Mouse (Mus musculus): ENCODE results near the gene Ccdc167. TPM values are rescaled to one million over a fixed set of nuclear protein-coding genes. Genes with fewer than 3 reads are reported as not detected.
"Not testable (repeated sequence)": the region's sequence is repeated elsewhere in the genome, so short reads cannot be mapped to it uniquely, and the experiment has no call there.

The Ccdc167 gene
- polyA plus RNA-seq, 1 experiment from 2014 or later: 10.7 TPM

DNA sequence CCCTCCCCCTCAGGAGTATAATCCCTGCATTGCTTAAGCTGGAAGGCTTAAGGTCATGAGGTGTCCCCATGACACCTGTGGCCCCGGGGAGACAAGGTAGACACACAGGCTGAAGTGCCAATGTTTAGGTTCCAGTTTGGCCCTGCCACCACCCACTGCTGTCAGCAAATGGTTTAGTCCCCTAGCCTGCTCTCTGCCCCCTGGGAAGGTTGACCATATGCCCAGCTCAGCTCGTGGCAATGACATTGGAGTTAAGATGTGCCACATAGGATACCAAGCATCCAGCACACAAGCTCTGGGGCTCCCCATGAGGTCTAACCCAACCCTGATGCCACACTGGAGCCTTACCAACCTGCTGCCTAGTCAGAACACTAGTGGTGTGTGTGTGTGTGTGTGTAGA is 15.7 kb upstream of the Ccdc167 start:
- Histone ChIP-seq H3K27ac (no peak overlapping the region), H3K9ac (no peak overlapping the region), H3K9me3 (no peaks in the 10 kb centered on the region), H3K27me3 (no peaks in the 10 kb centered on the region), H3K4me2 (no peak overlapping the region), H3K36me3 (no peaks in the 10 kb centered on the region), H3K4me1 (peaks cover 11% of the 10 kb centered on the region), H3K4me3 (no peak overlapping the region)
- WGBS: 78% methylated on average over 2 of the region's 2 CpGs
- ATAC-seq (ENCODE audit: insufficient number of reproducible peaks, low FRiP score, low TSS enrichment, low read depth): no peak

DNA sequence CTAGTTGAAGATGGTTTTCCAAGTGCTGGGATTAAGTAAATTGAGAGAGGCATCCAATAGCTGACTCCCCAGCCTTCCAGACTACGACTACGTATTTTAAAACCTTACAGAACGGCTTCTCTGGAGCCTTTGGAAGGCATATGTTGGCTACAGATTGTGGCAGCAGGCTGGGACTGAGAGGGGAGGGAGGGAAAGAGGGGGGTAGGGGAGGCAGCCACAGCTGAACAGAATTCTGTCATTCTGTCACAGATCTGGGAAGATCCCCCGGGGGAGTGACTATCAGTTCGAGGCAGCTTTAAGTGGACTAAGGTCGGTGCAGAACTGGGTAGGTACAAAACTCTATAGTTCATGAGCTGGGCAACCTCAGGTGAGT is 15.1 kb upstream of the Ccdc167 start:
- WGBS: 59% methylated on average over 6 of the region's 6 CpGs
- no peak overlapping the region for H3K9ac ChIP-seq
- no peaks in the 10 kb centered on the region for H3K36me3 ChIP-seq
- H3K27me3 ChIP-seq: no peaks in the 10 kb centered on the region
- H3K4me1 ChIP-seq: peaks cover 11% of the 10 kb centered on the region
- no peak overlapping the region for H3K27ac ChIP-seq
- no peak for ATAC-seq (ENCODE audit: insufficient number of reproducible peaks, low FRiP score, low TSS enrichment, low read depth)
- H3K4me3 ChIP-seq: no peak overlapping the region
- H3K9me3 ChIP-seq: no peaks in the 10 kb centered on the region
- H3K4me2 ChIP-seq: no peak overlapping the region

DNA sequence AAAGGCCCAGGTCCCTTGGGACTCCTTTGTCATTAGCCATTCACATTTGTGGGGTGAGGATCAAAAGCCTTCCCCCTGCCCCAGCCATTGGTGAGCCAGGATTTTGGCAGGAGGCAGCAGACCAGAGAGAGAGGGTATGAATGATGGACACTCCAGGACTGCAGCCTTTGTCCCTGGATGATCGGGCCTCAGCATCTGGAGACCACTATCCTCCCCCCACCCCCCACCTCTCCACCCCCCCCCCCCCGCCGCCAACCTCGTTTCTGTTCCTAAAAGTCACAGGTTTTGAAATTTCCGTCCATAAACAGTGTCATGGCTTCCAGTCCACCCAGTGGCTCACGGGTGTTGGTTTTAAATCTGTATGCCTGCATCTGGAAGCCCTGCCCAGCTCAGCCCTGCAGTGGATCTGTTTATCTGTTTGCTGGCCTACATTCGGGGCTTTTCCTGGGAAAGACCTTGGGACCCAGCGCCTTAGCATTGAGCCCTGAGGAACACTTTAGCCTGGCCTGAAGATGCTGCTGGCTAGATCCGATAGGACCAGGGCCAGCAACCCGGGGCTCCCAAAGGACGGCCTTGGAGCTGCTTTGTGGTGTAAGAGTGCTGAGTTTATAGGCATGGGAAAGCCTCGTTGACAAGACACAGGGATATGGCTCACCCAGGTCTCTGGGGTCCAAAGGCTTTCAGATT is 14.6 kb upstream of the Ccdc167 start:
- no peak for ATAC-seq (ENCODE audit: insufficient number of reproducible peaks, low FRiP score, low TSS enrichment, low read depth)
- 41% methylated on average over 12 of the region's 12 CpGs for WGBS
- Histone ChIP-seq H3K9me3 (no peaks in the 10 kb centered on the region), H3K27ac (no peak overlapping the region), H3K4me3 (no peak overlapping the region), H3K36me3 (no peaks in the 10 kb centered on the region), H3K4me1 (peaks cover 11% of the 10 kb centered on the region), H3K9ac (no peak overlapping the region), H3K4me2 (no peak overlapping the region), H3K27me3 (no peaks in the 10 kb centered on the region)

DNA sequence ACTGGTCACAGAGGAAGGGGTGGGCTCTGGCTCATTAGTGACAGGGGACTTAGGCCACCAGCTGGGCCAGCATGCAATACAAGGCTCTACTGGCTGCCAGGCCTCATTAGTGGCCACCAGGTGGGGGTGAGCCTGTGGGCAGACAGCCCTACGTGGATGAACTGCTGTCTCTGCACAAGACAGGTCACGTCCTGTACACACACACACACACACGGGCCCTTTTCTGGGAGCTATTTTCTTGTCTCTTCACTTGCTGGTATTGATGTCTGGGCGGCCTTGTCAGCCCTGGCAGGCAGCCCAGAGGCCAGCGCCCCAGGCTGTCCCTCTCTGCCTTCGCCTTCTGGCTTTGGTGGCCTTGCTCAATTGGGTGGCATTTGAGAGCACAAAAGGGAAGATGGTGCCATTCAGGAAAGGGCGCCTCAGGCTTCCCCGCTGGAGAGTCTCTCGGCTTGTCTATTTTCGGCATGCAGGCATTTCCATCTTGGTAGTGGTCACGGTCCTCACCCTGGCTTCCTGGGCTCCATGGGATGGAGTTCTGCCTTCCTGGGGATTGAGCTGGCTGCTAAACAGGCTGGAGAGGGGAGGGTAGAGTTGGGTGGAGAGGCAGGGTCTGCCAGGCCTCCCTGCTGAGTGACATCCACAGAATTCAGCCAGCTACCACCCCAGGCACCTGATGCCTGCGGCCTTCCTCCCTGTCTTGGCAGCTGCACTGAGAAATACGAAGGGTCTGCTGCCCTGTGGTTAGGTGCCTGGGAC is 13.8 kb upstream of the Ccdc167 start:
- Histone ChIP-seq H3K36me3 (no peaks in the 10 kb centered on the region), H3K9me3 (no peaks in the 10 kb centered on the region), H3K4me3 (no peak overlapping the region), H3K27ac (no peak overlapping the region), H3K4me2 (no peak overlapping the region), H3K9ac (no peak overlapping the region), H3K4me1 (peaks cover 11% of the 10 kb centered on the region), H3K27me3 (no peaks in the 10 kb centered on the region)
- WGBS: 55% methylated on average over 13 of the region's 13 CpGs
- ATAC-seq (ENCODE audit: insufficient number of reproducible peaks, low FRiP score, low TSS enrichment, low read depth): no peak

DNA sequence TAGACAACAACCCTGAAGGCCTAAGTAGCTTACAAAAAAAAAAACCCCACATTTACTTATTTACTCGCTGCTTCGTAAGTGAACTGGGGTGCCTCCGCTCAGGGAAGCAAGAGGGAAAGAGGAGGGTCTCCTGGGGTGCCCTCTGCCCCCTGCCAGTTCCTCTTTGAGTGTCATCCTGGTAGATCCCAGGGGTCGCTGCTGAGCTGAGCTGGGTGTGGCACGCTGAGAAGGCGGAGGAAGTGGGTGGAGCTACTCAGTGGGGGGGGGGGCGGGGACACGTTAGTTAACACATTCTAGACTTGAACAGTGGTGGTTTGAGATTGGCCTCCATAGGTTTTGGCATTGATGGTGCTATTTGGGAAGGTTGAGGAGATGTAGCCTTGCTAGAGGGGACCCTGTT is 11.2 kb upstream of the Ccdc167 start:
- Histone ChIP-seq H3K27me3 (no peaks in the 10 kb centered on the region), H3K4me2 (no peak overlapping the region), H3K36me3 (no peaks in the 10 kb centered on the region), H3K4me3 (no peak overlapping the region), H3K4me1 (peaks cover 11% of the 10 kb centered on the region), H3K27ac (no peak overlapping the region), H3K9ac (no peak overlapping the region), H3K9me3 (no peaks in the 10 kb centered on the region)
- no peak for ATAC-seq (ENCODE audit: insufficient number of reproducible peaks, low FRiP score, low TSS enrichment, low read depth)
- 55% methylated on average over 8 of the region's 8 CpGs for WGBS

DNA sequence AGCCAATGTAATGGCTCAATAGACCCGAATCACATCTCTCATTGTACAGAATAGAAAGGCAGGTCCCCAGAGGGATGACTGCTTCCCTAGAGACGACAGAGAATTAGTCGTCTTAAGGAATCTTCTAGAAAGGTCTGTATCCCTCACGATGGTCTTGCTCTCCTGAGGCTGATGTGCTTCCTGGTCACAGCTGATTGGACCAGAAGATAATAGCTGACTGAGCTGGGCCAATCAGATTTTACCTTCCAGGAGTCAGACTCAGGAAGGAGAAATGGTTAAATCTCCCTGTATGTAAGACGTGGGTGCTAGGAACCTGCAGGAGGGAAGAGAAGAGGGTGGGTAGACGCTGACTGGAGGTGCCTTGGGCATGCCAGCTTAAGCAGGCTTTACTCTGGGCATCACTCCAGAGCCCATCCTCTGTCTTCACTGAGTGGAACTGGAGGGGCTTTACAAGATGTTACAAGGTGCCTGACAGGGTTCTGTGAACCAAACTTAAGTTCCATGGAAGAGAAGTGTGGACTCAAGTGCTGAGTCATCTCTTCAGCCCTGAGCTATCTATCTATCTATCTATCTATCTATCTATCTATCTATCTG is 8.3 kb upstream of the Ccdc167 start:
- Histone ChIP-seq H3K27ac (no peak overlapping the region), H3K27me3 (no peaks in the 10 kb centered on the region), H3K36me3 (no peaks in the 10 kb centered on the region), H3K4me1 (no peaks in the 10 kb centered on the region), H3K9me3 (no peaks in the 10 kb centered on the region), H3K9ac (no peak overlapping the region), H3K4me2 (no peak overlapping the region), H3K4me3 (no peak overlapping the region)
- WGBS: 70% methylated on average over 6 of the region's 6 CpGs
- ATAC-seq (ENCODE audit: insufficient number of reproducible peaks, low FRiP score, low TSS enrichment, low read depth): no peak

DNA sequence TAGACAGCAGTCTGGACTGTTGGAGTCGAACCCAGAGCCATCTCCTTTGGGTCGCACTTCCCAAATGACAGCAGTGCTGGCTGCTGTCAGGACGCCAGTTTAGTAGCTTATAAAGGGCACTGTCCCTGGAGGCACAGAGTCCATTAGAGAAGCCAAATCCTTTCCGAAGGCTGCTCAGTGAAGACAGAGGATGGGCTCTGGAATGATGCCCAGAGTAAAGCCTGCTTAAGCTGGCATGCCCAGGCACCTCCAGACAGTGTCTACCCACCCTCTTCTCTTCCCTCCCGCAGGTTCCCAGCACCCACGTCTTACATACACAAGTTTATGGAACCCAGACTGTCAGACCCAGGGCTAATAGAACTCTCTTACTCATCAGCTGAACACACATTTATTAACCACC is 7.8 kb upstream of the Ccdc167 start:
- H3K9me3 ChIP-seq: no peaks in the 10 kb centered on the region
- WGBS: 67% methylated on average over 6 of the region's 6 CpGs
- ATAC-seq (ENCODE audit: insufficient number of reproducible peaks, low FRiP score, low TSS enrichment, low read depth): no peak
- H3K4me1 ChIP-seq: no peaks in the 10 kb centered on the region
- no peak overlapping the region for H3K4me2 ChIP-seq
- no peak overlapping the region for H3K27ac ChIP-seq
- H3K9ac ChIP-seq: no peak overlapping the region
- no peak overlapping the region for H3K4me3 ChIP-seq
- H3K36me3 ChIP-seq: no peaks in the 10 kb centered on the region
- H3K27me3 ChIP-seq: no peaks in the 10 kb centered on the region

DNA sequence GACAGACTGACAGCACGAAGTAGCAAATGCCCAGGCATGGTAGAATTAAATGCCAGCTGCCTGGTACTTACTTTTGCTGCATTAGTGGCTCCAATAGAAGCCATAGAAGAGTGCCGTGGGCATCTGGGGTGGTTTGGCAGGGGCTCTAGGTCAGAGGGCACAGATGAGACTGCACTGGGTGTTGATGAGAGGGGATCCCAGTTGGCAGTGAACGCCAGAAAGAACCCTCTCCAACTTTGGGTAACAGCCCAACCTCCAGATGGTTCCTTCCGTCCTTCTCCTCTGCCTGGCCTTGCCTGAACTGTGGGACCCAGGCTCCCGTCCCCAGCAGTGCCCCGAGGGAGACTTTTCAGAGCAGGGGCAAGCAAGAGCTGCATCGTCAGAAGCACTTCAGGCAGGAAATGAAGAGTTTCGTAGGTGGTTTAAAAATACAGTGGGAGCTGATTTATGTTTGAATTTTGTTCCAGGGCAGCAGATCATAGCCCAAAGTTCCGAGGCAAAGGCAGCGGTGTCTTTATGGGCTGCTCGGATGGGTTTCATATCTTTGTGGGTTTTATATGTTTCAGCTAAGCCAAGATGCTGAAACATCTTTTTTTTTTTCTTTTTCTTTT is 4.0 kb upstream of the Ccdc167 start:
- H3K9me3 ChIP-seq: no peaks in the 10 kb centered on the region
- 47% methylated on average over 11 of the region's 11 CpGs for WGBS
- no peaks in the 10 kb centered on the region for H3K36me3 ChIP-seq
- H3K4me3 ChIP-seq: no peak overlapping the region
- H3K4me1 ChIP-seq: peaks cover 11% of the 10 kb centered on the region
- no peak overlapping the region for H3K9ac ChIP-seq
- H3K27me3 ChIP-seq: no peaks in the 10 kb centered on the region
- no peak overlapping the region for H3K27ac ChIP-seq
- H3K4me2 ChIP-seq: no peak overlapping the region
- no peak for ATAC-seq (ENCODE audit: insufficient number of reproducible peaks, low FRiP score, low TSS enrichment, low read depth)

DNA sequence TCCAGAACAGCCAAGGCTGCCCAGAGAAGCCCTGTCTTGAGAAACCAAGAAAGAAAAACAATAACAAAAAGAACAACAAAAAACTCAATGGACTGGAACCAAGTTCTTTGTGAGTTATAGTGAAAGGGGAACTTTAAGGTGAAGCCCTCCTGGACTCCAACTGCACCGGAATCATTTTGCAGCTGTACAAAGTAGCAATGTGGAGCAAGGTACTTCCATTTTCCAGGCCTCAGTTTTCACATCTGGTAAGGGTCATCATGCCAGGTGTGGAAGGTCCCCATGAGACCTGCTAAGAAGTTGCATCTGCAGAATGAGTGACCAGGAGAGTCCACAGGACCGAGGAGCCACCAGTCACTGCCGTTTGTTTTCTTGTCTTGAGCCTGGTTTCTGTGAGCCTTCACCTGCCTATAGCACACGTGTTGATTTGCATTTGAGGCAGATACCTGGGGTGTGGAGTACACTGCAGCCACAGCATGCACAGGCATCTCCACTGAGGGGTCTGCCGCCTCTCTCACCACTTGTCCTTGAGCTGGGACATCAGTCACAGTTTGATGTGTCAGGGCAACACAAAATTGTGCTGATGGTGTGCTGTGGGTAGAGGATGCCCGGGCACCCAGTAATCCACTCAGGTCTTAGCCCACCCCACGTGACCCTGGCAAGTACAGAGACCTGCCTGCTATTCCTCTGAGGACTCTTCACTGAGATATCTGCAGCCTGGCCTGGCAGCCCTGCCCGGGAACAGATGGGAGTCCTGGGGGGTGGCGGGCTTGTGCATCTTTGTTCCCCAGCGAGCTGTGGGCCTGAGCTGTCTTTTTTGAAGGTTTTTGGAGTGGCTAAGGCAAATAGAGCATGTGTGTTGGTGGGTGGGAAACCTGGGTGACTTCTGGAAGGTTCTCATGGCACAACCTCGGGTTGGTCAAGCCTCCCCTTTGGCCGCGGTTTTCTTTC is 3.1 kb upstream of the Ccdc167 start:
- Histone ChIP-seq H3K27ac (no peak overlapping the region), H3K27me3 (no peaks in the 10 kb centered on the region), H3K36me3 (no peaks in the 10 kb centered on the region), H3K4me3 (no peak overlapping the region), H3K9ac (no peak overlapping the region), H3K4me1 (peaks cover 12% of the 10 kb centered on the region), H3K9me3 (no peaks in the 10 kb centered on the region), H3K4me2 (no peak overlapping the region)
- ATAC-seq (ENCODE audit: insufficient number of reproducible peaks, low FRiP score, low TSS enrichment, low read depth): no peak
- WGBS: 79% methylated on average over 13 of the region's 13 CpGs

DNA sequence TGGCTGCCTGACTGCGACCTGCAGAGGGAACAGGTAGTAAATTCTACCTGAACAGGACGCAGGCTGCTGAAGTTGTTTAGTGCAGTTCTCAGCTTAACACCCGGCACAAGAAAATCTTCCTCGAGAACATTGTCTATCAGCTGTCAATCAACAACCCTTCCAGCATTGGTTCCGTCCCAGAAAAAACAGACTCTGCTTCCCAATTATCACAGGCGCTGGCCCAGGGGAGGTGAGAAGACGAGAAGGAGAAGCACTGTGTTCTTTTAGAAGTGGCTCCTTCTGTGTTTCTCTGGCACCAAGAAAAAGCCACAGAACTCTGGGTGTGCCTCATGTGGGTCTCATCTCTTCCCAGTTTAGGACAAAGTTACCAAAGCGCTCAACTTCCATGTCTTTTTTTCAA is 1.8 kb upstream of the Ccdc167 start:
- Histone ChIP-seq H3K4me1 (peaks cover 12% of the 10 kb centered on the region), H3K27ac (no peak overlapping the region), H3K9me3 (no peaks in the 10 kb centered on the region), H3K27me3 (no peaks in the 10 kb centered on the region), H3K4me2 (no peak overlapping the region), H3K4me3 (no peak overlapping the region), H3K36me3 (no peaks in the 10 kb centered on the region), H3K9ac (no peak overlapping the region)
- ATAC-seq (ENCODE audit: insufficient number of reproducible peaks, low FRiP score, low TSS enrichment, low read depth): no peak
- 86% methylated on average over 8 of the region's 8 CpGs for WGBS

DNA sequence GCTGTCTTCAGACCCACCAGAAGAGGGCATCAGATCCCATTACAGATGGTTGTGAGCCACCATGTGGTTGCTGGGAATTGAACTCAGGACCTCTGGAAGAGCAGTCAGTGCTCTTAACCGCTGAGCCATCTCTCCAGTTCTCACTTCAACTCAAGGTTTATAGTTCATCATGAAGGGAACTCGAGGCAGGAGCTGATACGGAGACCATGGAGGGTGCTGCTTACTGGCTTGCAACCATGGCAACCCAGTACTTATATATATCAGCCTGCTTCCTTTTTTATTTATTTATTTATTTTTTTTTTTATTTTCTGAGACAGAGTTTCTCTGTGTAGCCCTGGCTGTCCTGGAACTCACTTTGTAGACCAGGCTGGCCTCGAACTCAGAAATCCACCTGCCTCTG is 3.1 kb downstream of the Ccdc167 start:
- H3K27me3 ChIP-seq; H3K36me3 ChIP-seq; H3K4me2 ChIP-seq; ATAC-seq (ENCODE audit: insufficient number of reproducible peaks, low FRiP score, low TSS enrichment, low read depth); H3K27ac ChIP-seq; H3K9ac ChIP-seq; H3K9me3 ChIP-seq; H3K4me3 ChIP-seq: not testable (repeated sequence)
- WGBS: 94% methylated on average over 4 of the region's 4 CpGs
- peaks cover 54% of the 10 kb centered on the region for H3K4me1 ChIP-seq

Data from limb, embryonic 15.5 days (tissue).